Comparison of ENCODE assay signal across 14 mouse cellular contexts in genomic region chr1:42687756-42688540, GRCm38 (mm10). TPM values are rescaled to one million over a fixed set of nuclear protein-coding genes. Genes with fewer than 3 reads are reported as not detected.
DNase-seq lines count a peak whose midpoint lies in the region; ATAC-seq lines count a peak whose summit lies in the region.
"Had no signal": no experiment of that assay in that cellular context is flagged by ENCODE, and none has a peak within 500 bp of the region (broad histone marks: within the 10 kb centered on the region; RNA-seq: fewer than 3 reads in every experiment).

No protein-coding gene starts in this region.

- intact Hi-C loops in left cerebral cortex, postnatal 36 days (cut with DNase I) = no loop called here

- H3K4me3 ChIP-seq in forebrain, embryonic 16.5 days (replicated peaks; ENCODE audit: low read length) = peak overlapping the region; percentile 86
- peak overlapping the region; percentile 96 for H3K4me3 ChIP-seq in midbrain, embryonic 13.5 days (replicated peaks)
- H3K4me3 ChIP-seq in liver, embryonic 11.5 days (ENCODE audit: low read depth, low read length) = no peak overlapping the region
- H3K4me3 ChIP-seq: liver, embryonic 13.5 days had no signal

- WGBS in forebrain, embryonic 16.5 days = 5% methylated on average over 7 of the region's 7 CpGs
- whole genome bisulfite sequencing in midbrain, embryonic 13.5 days = 4% methylated on average over 7 of the region's 7 CpGs
- 7% methylated on average over 7 of the region's 7 CpGs for WGBS in liver, embryonic 11.5 days

- H3K4me2 ChIP-seq in forebrain, embryonic 16.5 days (ENCODE audit: low read length) = peak overlapping the region; percentile 94
- H3K4me2 ChIP-seq in midbrain, embryonic 13.5 days (replicated peaks) = peak overlapping the region; percentile 91
- H3K4me2 ChIP-seq in liver, embryonic 11.5 days = no peak overlapping the region
- H3K4me2 ChIP-seq: heart, embryonic 15.5 days; liver, embryonic 13.5 days had no signal

- DNase-seq in kidney, postnatal 14 days = peak; percentile 3
- no peak for DNase-seq in kidney, adult 8-10 months
- no peak for DNase-seq in heart, adult 11 months
- no peak for DNase-seq in liver, embryonic 11.5 days (ENCODE audit: low spot score)
- DNase-seq in left cerebral cortex, postnatal 36 days (ENCODE audit: low spot score in 2 of 2) = no peak
- DNase-seq: gastrocnemius, postnatal 10 days; liver, embryonic 13.5 days had no signal

- no peaks in the 10 kb centered on the region for H3K9me3 ChIP-seq in forebrain, embryonic 16.5 days (ENCODE audit: control insufficient read depth, low read length)
- no peaks in the 10 kb centered on the region for H3K9me3 ChIP-seq in midbrain, embryonic 13.5 days
- H3K9me3 ChIP-seq in liver, embryonic 11.5 days (ENCODE audit: control insufficient read depth, low read length) = no peaks in the 10 kb centered on the region
- H3K9me3 ChIP-seq: heart, embryonic 15.5 days; liver, embryonic 13.5 days had no signal

- H3K4me1 ChIP-seq in forebrain, embryonic 16.5 days (replicated peaks; ENCODE audit: control insufficient read depth, insufficient read depth, low read length) = peaks cover 27% of the 10 kb centered on the region
- peaks cover 72% of the 10 kb centered on the region for H3K4me1 ChIP-seq in midbrain, embryonic 13.5 days (replicated peaks)
- H3K4me1 ChIP-seq in liver, embryonic 11.5 days (replicated peaks; ENCODE audit: control insufficient read depth, insufficient read depth, low read length) = peaks cover 3% of the 10 kb centered on the region; the same call in 1 of the 2 replicates
- H3K4me1 ChIP-seq: liver, embryonic 13.5 days had no signal

- H3K36me3 ChIP-seq in forebrain, embryonic 16.5 days (ENCODE audit: control insufficient read depth, insufficient read depth) = no peaks in the 10 kb centered on the region
- H3K36me3 ChIP-seq in midbrain, embryonic 13.5 days = no peaks in the 10 kb centered on the region
- no peaks in the 10 kb centered on the region for H3K36me3 ChIP-seq in liver, embryonic 11.5 days (ENCODE audit: control insufficient read depth, insufficient read depth, low read length)
- H3K36me3 ChIP-seq: heart, embryonic 15.5 days; liver, embryonic 13.5 days had no signal

- H3K9ac ChIP-seq in forebrain, embryonic 16.5 days (replicated peaks; ENCODE audit: low read depth, low read length) = peak overlapping the region; percentile 89
- peak overlapping the region; percentile 85 for H3K9ac ChIP-seq in midbrain, embryonic 13.5 days (replicated peaks)
- H3K9ac ChIP-seq in liver, embryonic 11.5 days (ENCODE audit: low read depth, low read length) = no peak overlapping the region
- H3K9ac ChIP-seq: heart, embryonic 15.5 days; liver, embryonic 13.5 days had no signal

- ATAC-seq in forebrain, embryonic 16.5 days = no peak
- no peak for ATAC-seq in midbrain, embryonic 13.5 days
- no peak for ATAC-seq in liver, embryonic 11.5 days (replicated peaks; ENCODE audit: low FRiP score)
- ATAC-seq in erythroblast, adult 5-6 weeks (replicated peaks; ENCODE audit: low FRiP score, poor library complexity, severe bottlenecking) = no peak

- H3K27me3 ChIP-seq in forebrain, embryonic 16.5 days (replicated peaks; ENCODE audit: control insufficient read depth, insufficient read depth, low read length) = no peaks in the 10 kb centered on the region
- H3K27me3 ChIP-seq in midbrain, embryonic 13.5 days = no peaks in the 10 kb centered on the region
- H3K27me3 ChIP-seq in liver, embryonic 11.5 days (replicated peaks; ENCODE audit: control insufficient read depth, insufficient read depth, low read length) = peaks cover 97% of the 10 kb centered on the region

- peak overlapping the region; percentile 99 for H3K27ac ChIP-seq in forebrain, embryonic 16.5 days (ENCODE audit: low read length)
- peak overlapping the region; percentile 100 for H3K27ac ChIP-seq in midbrain, embryonic 13.5 days
- H3K27ac ChIP-seq in liver, embryonic 11.5 days (ENCODE audit: low read depth, low read length) = no peak overlapping the region
- H3K27ac ChIP-seq: heart, embryonic 15.5 days; liver, embryonic 13.5 days; stomach, postnatal 0 days had no signal

RNA-seq across cellular contexts. Expression of gene Pou3f3, which starts 7.6 kb away (rescaled TPM):
- polyA plus RNA-seq in forebrain, embryonic 16.5 days (2015; fragmentation: Nextera tagmentation; extraction: Ambion mirVana) = 41.0 and 56.6 TPM in 2 replicates
- polyA plus RNA-seq in midbrain, embryonic 13.5 days (2015; fragmentation: Nextera tagmentation; extraction: Ambion mirVana) = 28.2 and 28.4 TPM in 2 replicates
- 0.08 and 0.11 TPM in 2 replicates for polyA plus RNA-seq in liver, embryonic 11.5 days (2014; fragmentation: Nextera tagmentation; extraction: Ambion mirVana)
- total RNA-seq in left cerebral cortex, postnatal 36 days (2021) = 10 to 100 TPM; 60.2 to 62.4 TPM
- total RNA-seq in erythroblast, adult 5-6 weeks (2015; ENCODE audit: low replicate concordance) = not detected in 2 replicates
- 0.14 TPM in 1 of 2 replicates, not detected in the other for total RNA-seq in erythroblast, adult 5-6 weeks (2017; ENCODE audit: low replicate concordance)
- total RNA-seq: megakaryocyte progenitor cell, adult 5-6 weeks had no signal
- polyA plus RNA-seq: C2C12; stomach, postnatal 0 days had no signal

Comparison
In these comparisons a context has a peak if more than half of its experiments do, and no peak if none do; other contexts are left out.
1. RNA of gene Pou3f3, which starts 7.6 kb away (polyA plus RNA-seq): 41.0 to 56.6 TPM in forebrain, embryonic 16.5 days and 28.2 to 28.4 TPM in midbrain, embryonic 13.5 days; 0.08 to 0.11 TPM in liver, embryonic 11.5 days; every median in the first group is over 10 times any median in the second.